Mouse (Mus musculus) brain, embryonic 14.5 days (tissue): ENCODE measurements around the gene Myom1.

Source experiments
- CTCF ChIP-seq: fragments of 200-500 bp; IDR thresholded peaks from 2 replicates; pipeline ENCODE4 v1.5.1; 2012; ENCODE audit warnings: inconsistent platforms, mild to moderate bottlenecking, moderate library complexity, borderline replicate concordance; ENCODE audit not compliant: insufficient read depth, insufficient read length; ENCODE audit errors: extremely low read depth
- POLR2A ChIP-seq: fragments of 200-500 bp; IDR thresholded peaks from 2 replicates; pipeline ENCODE4 v1.6.1; 2012; ENCODE audit warnings: mild to moderate bottlenecking, inconsistent platforms, borderline replicate concordance; ENCODE audit not compliant: poor library complexity, insufficient read depth, insufficient read length, severe bottlenecking; ENCODE audit errors: extremely low read depth

DNA sequence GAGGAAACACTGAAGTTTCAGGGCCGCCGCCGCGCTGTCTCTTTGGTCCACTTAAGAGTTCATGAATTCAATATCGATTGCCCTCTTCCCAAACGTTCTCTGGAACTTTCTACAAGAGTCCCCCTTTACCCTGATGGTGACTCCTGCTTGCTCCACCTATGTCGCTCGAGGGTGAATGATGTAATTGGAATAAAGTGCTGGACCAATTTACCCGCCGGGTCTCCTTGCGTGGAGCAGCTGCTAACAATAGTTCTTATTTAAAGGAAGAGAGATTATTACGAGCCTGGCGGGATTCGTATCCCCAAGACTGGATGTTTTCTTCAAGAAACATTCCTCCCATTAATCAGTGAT, 286 bp downstream of the Myom1 start, which contains the start of gene Myl12a:
- no peak for TF ChIP-seq CTCF
- no peak for TF ChIP-seq POLR2A
